Mouse (Mus musculus) forebrain, embryonic 10.5 days (tissue): ENCODE data around the gene Clint1. TPM values are rescaled to one million over a fixed set of nuclear protein-coding genes. Genes with fewer than 3 reads are reported as not detected.

Experiments used
- DNase-seq: peaks from one replicate; pipeline ENCODE4 v3.0.0-alpha.2; 2017; ENCODE audit warnings: low spot score; ENCODE audit errors: extremely low spot score
- H3K27ac ChIP-seq: fragments of 300-500 bp; sonication (generic); 2 replicates; pipeline ENCODE4 v1.5.1; 2016; ENCODE audit warnings: mild to moderate bottlenecking
- H3K27me3 ChIP-seq: fragments of 300-500 bp; sonication (generic); 2 replicates; pipeline ENCODE4 v1.6.1; 2016; ENCODE audit warnings: mild to moderate bottlenecking; ENCODE audit not compliant: poor library complexity, severe bottlenecking
- H3K36me3 ChIP-seq: fragments of 300-500 bp; sonication (generic); replicated peaks from 2 replicates; pipeline ENCODE4 v1.6.1; 2016; ENCODE audit warnings: mild to moderate bottlenecking, moderate library complexity
- H3K4me1 ChIP-seq: fragments of 300-500 bp; sonication (generic); 2 replicates; pipeline ENCODE4 v1.6.1; 2016
- H3K4me3 ChIP-seq: fragments of 300-500 bp; sonication (generic); 2 replicates; pipeline ENCODE4 v1.5.1; 2016; ENCODE audit warnings: mild to moderate bottlenecking, moderate library complexity
- H3K9me3 ChIP-seq: fragments of 300-500 bp; sonication (generic); 2 replicates; pipeline ENCODE4 v1.6.1; 2016; ENCODE audit warnings: mild to moderate bottlenecking, moderate library complexity
- WGBS: fragments of 180-500 bp; shearing (Covaris S2); methylation state at CpG from one replicate; pipeline ENCODE4 v1.1.7; 2016; 5-methylcytosine and 5-hydroxymethylcytosine counted together
- polyA plus RNA-seq: library from polyadenylated mRNA; unstranded; fragments of >200 nt; fragmentation: Nextera tagmentation; extraction: Ambion mirVana; gene quantifications from 2 replicates; pipeline ENCODE4 v1.2.1, GENCODE M21; 2016

Clint1 gene
- polyA plus RNA-seq, 1 experiment from 2014 or later = 64.2 TPM

DNA sequence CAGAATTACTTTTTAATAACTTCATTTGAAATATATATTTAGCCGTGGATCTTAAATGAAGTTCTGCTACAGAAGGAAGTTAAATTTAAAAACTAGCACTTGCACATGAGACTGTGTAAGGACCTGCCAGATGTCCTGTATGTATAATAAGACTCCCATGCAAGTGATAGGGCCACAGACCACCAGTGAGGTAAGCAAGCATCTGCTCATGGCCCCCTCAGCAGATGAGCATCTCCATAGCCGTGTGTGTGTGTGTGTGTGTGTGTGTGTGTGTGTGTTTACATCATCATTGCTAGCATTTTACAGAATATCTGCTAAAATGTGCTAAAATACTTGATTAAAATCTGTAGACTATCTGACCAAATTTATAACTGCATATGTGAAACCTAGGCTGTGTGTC lies 45.5 kb downstream of the Clint1 start:
- Histone ChIP-seq H3K27me3 (no peaks in the 10 kb centered on the region), H3K9me3 (no peaks in the 10 kb centered on the region), H3K36me3 (peaks cover 80% of the 10 kb centered on the region), H3K4me3 (no peak overlapping the region), H3K27ac (no peak overlapping the region), H3K4me1 (no peaks in the 10 kb centered on the region)
- WGBS = 89% methylated on average over 2 of the region's 2 CpGs
- no peak for DNase-seq

DNA sequence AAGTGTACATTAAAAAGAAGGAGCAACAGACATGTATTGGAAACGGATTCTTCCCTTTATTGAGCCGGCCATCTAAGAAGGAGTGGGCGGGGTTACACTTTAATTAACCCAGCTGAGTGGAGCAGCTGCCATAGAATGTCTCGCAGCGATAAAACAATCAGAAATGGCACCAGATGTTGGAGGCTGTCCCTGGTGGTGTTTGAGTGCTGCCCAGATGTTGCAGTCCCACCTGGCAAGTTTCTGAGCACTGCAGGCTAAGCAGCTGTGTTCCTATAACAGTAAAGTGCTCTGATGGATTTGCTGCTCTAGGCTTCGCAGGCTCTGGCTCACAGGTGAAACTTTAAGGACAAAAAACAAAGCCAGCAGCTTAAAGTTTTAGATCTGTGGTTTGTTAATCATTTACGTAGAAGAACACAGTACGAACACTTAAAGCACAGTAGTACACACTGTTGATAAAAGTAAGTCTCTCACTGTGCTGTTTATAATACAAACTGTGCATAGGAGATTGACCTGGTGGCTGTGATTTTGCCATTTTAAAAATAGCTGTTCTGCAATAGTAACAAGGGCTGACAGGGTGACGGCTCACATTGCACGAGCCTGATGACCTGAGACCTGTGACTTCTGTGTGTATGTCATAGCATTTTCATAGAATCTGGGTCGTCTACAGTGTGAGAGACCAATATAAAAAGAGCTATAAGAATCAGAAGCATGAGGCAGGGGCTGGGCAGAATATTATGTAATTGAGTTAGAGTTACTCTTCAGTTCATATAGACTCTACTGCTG lies 48.6 kb downstream of the Clint1 start:
- 89% methylated on average over 11 of the region's 11 CpGs for WGBS
- Histone ChIP-seq H3K27me3 (no peaks in the 10 kb centered on the region), H3K4me1 (no peaks in the 10 kb centered on the region), H3K36me3 (peaks cover 70% of the 10 kb centered on the region), H3K4me3 (no peak overlapping the region), H3K27ac (no peak overlapping the region), H3K9me3 (no peaks in the 10 kb centered on the region)
- no peak for DNase-seq

DNA sequence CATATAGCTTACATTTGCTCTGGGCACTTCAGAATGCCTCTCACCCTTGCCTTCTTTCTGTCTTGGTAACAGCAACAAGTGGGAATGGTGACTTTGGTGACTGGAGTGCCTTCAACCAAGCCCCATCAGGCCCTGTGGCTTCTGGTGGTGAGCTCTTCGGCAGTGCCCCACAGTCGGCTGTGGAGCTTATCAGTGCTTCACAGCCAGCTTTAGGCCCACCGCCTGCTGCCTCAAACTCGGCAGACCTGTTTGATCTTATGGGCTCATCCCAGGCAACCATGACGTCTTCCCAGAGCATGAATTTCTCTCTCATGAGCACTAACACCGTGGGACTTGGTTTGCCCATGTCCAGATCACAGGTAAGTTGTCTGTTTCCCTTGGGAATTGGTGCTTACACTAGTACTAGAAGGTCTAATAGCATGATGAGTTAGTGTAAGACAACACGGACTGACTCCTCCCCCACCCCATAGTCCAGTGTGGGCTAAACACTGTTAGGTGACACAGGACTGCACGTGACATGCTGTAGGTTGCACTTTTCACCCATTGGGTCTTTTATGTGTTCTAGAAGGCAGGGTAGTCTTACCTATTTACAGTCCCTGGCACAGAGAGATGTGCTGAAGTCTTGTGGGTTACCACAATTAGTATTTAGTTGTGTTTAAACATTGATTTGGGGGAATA lies 54.4 kb downstream of the Clint1 start:
- Histone ChIP-seq H3K9me3 (no peaks in the 10 kb centered on the region), H3K36me3 (peaks cover 78% of the 10 kb centered on the region), H3K4me1 (no peaks in the 10 kb centered on the region), H3K27me3 (no peaks in the 10 kb centered on the region), H3K27ac (no peak overlapping the region), H3K4me3 (no peak overlapping the region)
- 89% methylated on average over 8 of the region's 8 CpGs for WGBS
- DNase-seq = no peak

DNA sequence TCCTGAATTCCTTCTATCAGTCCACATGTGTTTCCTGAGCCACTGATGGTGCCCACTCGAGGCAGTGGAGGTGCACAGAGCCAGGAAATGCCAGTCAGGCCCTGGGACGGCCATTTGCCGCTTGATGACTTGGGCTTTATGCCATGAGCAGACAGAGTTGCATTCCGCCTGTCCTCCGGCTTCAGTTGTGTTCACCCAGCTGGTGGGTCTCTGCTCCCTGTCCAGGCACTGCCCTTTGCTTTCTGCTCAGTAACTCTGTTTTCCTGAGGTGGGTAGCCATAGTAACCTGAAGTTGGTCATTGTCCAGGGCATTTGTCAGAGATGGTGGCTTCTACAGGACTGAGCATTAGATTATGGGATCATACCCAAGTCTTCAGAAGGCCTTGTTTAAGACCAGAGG lies 55.5 kb downstream of the Clint1 start:
- Histone ChIP-seq H3K27ac (no peak overlapping the region), H3K9me3 (no peaks in the 10 kb centered on the region), H3K4me1 (no peaks in the 10 kb centered on the region), H3K4me3 (no peak overlapping the region), H3K27me3 (no peaks in the 10 kb centered on the region), H3K36me3 (peaks cover 84% of the 10 kb centered on the region)
- no peak for DNase-seq
- 89% methylated on average over 5 of the region's 5 CpGs for WGBS

DNA sequence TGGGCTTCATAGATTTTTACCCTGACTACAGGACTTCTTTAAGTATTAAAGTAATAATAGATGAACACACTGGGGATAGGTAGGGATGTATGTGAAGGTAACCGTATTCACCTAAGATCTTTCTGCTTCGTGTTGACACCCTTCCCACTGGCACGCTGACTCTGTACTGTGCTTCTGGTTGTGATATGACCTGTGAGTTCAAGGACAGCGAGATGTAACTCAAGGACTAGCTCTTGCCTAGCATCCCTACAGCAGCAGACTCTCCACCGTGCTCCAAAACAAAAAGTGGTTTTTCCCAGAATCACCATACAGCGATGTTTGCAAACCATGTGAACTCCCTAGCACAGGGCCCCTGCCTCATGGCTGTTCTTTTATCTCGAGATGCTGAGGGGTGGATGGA lies 56.2 kb downstream of the Clint1 start:
- Histone ChIP-seq H3K36me3 (peaks cover 82% of the 10 kb centered on the region), H3K27me3 (no peaks in the 10 kb centered on the region), H3K9me3 (no peaks in the 10 kb centered on the region), H3K4me1 (no peaks in the 10 kb centered on the region), H3K27ac (no peak overlapping the region), H3K4me3 (no peak overlapping the region)
- no peak for DNase-seq
- WGBS = 94% methylated on average over 7 of the region's 7 CpGs

DNA sequence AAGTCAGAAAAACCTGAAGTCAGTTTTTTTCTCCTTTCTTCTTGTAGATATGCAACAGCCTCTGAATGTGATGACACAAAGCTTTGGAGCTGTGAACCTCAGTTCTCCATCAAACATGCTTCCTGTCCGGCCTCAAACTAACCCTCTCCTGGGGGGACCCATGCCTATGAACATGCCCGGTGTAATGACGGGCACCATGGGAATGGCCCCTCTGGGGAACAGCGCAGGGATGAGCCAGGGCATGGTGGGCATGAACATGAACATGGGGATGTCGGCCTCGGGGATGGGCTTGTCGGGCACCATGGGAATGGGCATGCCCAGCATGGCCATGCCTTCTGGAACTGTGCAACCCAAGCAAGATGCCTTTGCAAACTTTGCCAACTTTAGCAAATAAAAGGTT lies 57.0 kb downstream of the Clint1 start:
- 95% methylated on average over 7 of the region's 7 CpGs for WGBS
- H3K27ac ChIP-seq = no peak overlapping the region
- H3K36me3 ChIP-seq = peaks cover 74% of the 10 kb centered on the region
- H3K9me3 ChIP-seq = no peaks in the 10 kb centered on the region
- H3K4me1 ChIP-seq = no peaks in the 10 kb centered on the region
- H3K27me3 ChIP-seq = no peaks in the 10 kb centered on the region
- no peak for DNase-seq
- H3K4me3 ChIP-seq = no peak overlapping the region

DNA sequence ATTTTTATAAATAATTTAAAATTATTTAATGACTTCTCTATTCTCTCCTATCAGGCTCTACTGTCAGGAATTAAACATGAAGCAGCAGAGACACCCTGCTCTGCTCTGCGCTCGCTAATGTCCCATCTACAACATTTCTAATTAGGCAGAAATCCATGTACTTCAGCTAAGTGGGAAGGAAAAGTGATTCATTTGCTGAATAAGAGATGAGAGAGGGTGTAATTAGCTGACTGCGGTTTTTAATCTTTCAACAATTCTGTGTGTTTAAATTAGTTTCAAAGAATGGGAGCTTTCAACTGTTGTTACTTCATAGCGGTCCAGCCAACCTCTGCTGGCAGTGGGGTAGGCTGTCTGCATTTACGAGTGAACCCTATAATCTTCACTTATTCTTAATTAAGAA lies 58.9 kb downstream of the Clint1 start:
- Histone ChIP-seq H3K36me3 (peaks cover 66% of the 10 kb centered on the region), H3K27ac (no peak overlapping the region), H3K4me3 (no peak overlapping the region), H3K4me1 (no peaks in the 10 kb centered on the region), H3K27me3 (no peaks in the 10 kb centered on the region), H3K9me3 (no peaks in the 10 kb centered on the region)
- DNase-seq = no peak
- 92% methylated on average over 5 of the region's 5 CpGs for WGBS

DNA sequence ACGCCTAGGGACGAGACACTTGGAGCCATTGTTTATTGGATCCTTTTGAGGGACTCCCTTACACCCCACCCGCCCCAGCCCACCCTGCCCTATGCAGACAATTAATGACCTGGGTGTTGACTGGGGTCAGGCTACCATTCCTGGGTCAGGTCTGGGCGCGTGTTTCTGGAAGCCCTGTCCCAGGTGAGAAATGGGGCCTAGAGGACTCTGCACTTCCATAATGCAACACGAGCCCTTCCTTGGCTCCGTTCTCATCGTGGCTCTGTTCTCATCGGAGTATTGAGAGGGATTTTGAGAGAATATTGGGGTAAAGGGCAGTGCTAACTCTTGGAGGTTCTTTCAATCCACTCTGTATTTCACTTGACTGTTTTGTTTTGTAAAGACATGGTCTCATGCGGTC lies 64.3 kb downstream of the Clint1 start:
- no peak overlapping the region for H3K27ac ChIP-seq
- H3K27me3 ChIP-seq = no peaks in the 10 kb centered on the region

DNA sequence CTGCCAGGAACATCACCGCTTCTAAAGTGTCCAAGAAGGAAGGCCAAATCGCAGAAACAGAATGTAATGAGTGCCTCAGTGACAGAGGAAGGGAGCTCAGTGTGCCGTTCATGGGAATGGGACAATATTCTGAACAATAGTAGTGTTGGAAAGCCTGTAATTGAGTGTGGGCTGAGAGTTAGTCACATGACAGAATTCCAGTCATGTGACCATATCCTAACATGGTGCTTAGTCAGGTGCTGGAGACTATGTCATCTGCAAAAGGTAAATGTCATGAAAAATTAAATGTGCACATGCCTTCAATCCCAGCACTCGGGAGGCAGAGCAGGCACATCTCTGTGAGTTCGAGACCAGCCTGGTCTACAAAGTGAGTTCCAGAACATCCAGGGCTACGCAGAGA lies 66.2 kb downstream of the Clint1 start:
- no peak overlapping the region for H3K27ac ChIP-seq
- 93% methylated on average over 6 of the region's 6 CpGs for WGBS

More for the DNA sequence above, 64.3 kb downstream of the Clint1 start:
- no peak for DNase-seq
- no peaks in the 10 kb centered on the region for H3K9me3 ChIP-seq
- peaks cover 17% of the 10 kb centered on the region for H3K36me3 ChIP-seq
- no peak overlapping the region for H3K4me3 ChIP-seq
- peaks cover 6% of the 10 kb centered on the region for H3K4me1 ChIP-seq
- WGBS = 85% methylated on average over 10 of the region's 10 CpGs

DNA sequence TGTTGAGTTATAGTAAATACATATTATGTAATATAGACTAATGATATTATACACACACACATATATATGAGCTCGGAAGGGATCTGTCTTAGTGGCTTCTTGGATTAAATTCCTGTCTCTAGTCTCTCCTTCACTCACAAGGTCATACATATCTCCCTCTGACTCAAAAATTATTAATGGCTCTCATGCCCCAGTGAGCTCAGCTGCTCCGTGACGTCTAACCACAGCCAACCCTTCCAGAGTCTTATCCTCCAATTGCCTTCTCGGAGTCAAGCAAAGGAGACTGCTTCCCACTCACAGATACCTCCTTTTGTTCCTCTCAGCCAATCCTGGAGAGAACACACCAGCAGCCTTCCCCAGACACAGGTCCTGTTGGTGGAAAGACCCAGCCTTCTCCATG lies 67.0 kb downstream of the Clint1 start:
- Histone ChIP-seq H3K9me3 (no peaks in the 10 kb centered on the region), H3K4me3 (no peak overlapping the region), H3K4me1 (peaks cover 19% of the 10 kb centered on the region), H3K27me3 (no peaks in the 10 kb centered on the region), H3K27ac (no peak overlapping the region), H3K36me3 (no peaks in the 10 kb centered on the region)
- DNase-seq = no peak
- WGBS = 87% methylated on average over 4 of the region's 4 CpGs

More for the DNA sequence above, 66.2 kb downstream of the Clint1 start:
- peaks cover 19% of the 10 kb centered on the region for H3K4me1 ChIP-seq
- no peaks in the 10 kb centered on the region for H3K36me3 ChIP-seq
- DNase-seq = no peak
- H3K27me3 ChIP-seq = no peaks in the 10 kb centered on the region
- H3K9me3 ChIP-seq = no peaks in the 10 kb centered on the region
- H3K4me3 ChIP-seq = no peak overlapping the region

DNA sequence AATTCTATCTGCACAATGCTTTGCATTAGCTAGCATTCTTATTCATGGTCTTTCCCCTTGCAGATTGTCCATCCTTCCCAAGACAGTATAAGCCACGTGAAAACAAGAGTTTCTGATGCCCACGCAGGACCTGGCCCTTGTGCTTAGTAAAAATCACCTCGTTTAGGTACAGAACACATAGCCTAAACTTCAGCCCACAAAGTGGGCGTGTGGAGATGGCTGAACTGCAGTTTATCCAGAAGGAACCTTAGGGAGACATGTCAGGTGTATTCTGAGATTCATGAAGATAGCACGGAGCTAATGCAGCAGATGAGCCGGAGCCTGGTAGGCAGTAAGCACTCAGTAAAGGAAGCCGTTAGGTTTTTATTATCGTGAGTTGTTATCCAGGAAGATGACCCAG lies 69.2 kb downstream of the Clint1 start:
- peak overlapping the region; percentile 72 for H3K27ac ChIP-seq
- DNase-seq = no peak
- no peaks in the 10 kb centered on the region for H3K27me3 ChIP-seq
- 54% methylated on average over 8 of the region's 8 CpGs for WGBS
- H3K4me1 ChIP-seq = peaks cover 28% of the 10 kb centered on the region
- H3K36me3 ChIP-seq = no peaks in the 10 kb centered on the region
- H3K4me3 ChIP-seq = peak overlapping the region; percentile 26
- no peaks in the 10 kb centered on the region for H3K9me3 ChIP-seq

DNA sequence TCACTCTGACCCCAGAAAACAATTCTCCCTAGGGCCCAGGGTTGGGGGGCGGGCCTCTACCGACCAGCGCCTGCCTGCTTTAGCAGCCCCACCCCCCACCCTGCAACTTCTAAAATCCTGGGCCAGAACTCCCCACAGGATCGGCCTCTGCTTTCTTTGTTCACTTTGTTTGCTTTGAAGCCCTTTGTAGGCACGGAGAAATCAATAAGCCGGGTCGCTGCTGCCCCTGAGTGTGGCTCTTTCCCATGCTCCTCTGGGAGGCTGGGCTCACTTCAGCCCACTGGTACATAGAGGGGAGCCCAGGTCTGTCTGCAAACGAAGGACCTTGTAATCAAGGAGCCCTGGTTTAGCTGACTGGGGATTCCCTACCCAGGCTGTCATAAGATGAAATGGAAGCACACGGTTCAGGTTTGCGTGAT lies 69.6 kb downstream of the Clint1 start:
- Histone ChIP-seq H3K9me3 (no peaks in the 10 kb centered on the region), H3K4me1 (peaks cover 32% of the 10 kb centered on the region), H3K4me3 (peak overlapping the region; percentile 26), H3K27me3 (no peaks in the 10 kb centered on the region), H3K36me3 (no peaks in the 10 kb centered on the region), H3K27ac (peak overlapping the region; percentile 72)
- DNase-seq = peak; percentile 57
- WGBS = 8% methylated on average over 10 of the region's 10 CpGs

DNA sequence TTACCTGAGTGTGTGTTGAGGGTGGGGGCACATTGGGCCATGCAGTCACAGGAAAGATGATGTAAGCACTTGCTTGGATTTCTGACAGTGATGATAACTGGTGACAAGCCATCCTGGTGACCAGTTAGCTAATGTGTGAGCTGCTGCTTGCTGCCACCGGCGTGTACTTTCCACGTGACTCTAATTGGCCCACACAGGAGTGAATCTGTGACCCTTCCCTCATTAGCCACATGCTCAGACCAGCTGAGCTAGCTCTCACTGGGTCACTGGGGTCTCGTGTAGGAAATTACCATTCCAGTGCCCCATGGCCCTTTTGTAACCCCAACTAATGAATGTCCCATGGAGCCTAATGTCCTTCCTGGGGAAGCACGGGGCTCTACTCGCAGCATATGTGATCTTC lies 73.6 kb downstream of the Clint1 start:
- Histone ChIP-seq H3K36me3 (peaks cover 10% of the 10 kb centered on the region), H3K27me3 (no peaks in the 10 kb centered on the region), H3K4me3 (no peak overlapping the region), H3K27ac (no peak overlapping the region), H3K9me3 (no peaks in the 10 kb centered on the region), H3K4me1 (peaks cover 33% of the 10 kb centered on the region)
- WGBS = 53% methylated on average over 6 of the region's 6 CpGs
- no peak for DNase-seq
